Mouse (Mus musculus) skeletal muscle tissue, adult 2 months (tissue): ENCODE measurements at regions not wholly inside any gene's neighbourhood (a gene's known extent, or its start where the extent isn't known, plus 50 kb on each side); places are given as distances from the start of the nearest gene placed in this dataset.

ENCODE experiments used
- DNase-seq: peaks from one replicate; pipeline ENCODE4 v3.0.0-alpha.2; 2012; ENCODE audit warnings: low read depth, low spot score

- no peak for DNase-seq
These were observed 75.9 kb upstream of the Zc3h12a start for GRCm38 (mm10) chr4:125203521-125203920.

DNA sequence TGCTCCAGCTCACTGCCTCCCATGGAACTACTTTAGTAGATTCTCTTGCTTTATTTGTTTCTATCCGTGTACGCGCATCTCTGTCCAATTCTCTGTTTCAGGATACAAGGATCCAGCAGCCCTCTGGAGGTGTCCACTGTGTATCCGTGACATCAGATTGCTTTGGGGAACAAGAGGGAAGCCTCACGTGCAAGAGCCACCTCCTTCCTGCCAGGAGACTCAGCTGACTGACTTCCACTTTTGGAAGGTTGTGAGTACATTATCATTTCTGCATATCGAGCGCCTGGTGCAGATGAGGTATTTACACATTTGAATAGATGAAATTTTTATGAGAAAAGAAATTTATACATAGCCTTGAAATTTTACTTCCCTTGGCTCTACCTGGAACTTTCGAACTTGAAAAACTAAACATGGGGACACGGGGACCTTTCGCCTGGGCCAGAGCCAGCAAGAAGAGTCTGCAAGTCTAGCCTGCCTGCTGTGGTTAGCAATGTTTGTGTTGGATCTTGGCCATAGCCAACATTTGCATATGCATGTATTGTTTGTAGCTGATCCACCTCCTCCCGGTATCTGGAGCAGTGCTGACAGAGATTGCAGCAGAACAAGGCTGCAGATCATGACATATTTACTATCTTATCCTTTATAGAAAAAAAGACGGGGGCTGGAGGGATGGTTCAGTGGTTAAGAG is 74.1 kb upstream of the Zc3h12a start:
- DNase-seq: no peak

DNA sequence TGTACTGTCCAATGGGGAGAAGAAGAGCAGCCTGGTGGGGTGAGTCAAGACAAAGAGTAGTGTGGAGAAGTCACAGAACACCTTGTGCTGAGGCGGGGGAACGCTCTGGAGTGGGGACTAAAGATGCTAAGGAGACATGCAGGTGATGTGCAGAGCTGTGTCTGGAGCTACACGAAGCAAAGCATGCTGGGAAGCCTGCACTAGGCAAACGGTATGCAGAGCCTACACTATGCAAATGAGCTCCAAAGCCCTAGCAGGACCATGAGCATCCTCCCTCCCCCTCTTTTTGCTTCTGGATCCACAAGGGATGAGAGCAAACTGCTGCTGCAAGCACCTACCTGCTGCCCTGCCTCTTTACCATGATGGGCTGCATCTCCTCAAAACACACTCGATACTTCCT is 73.1 kb upstream of the Zc3h12a start:
- no peak for DNase-seq

- DNase-seq: no peak
These were observed 71.6 kb upstream of the Zc3h12a start for GRCm38 (mm10) chr4:125199281-125199680.

DNA sequence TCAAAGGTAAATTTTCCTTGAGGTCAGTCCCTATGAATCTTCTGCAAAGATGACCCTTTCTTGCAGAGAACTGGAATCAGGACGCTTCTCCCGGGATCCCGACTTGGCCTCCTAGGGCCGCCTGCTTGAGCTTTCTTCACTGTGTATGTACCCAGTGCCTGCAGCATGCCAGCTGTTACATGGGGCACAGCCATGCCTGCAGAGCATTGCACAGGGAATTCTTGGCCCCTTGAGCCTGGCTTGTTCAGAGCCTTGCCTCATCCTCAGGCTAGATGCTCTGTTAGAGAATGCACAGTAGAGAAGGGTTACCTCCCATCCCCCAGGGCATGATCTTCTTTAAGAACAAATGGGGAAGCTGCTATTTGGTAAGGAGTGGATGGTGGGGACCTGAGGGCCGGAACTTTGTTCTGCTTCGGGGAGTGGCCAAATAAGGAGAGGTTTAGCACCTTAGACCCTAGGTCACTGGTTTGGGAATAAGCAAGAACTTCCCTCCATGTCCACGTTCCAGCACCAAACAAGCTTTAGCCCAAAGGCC is 68.3 kb upstream of the Zc3h12a start:
- DNase-seq: no peak

DNA sequence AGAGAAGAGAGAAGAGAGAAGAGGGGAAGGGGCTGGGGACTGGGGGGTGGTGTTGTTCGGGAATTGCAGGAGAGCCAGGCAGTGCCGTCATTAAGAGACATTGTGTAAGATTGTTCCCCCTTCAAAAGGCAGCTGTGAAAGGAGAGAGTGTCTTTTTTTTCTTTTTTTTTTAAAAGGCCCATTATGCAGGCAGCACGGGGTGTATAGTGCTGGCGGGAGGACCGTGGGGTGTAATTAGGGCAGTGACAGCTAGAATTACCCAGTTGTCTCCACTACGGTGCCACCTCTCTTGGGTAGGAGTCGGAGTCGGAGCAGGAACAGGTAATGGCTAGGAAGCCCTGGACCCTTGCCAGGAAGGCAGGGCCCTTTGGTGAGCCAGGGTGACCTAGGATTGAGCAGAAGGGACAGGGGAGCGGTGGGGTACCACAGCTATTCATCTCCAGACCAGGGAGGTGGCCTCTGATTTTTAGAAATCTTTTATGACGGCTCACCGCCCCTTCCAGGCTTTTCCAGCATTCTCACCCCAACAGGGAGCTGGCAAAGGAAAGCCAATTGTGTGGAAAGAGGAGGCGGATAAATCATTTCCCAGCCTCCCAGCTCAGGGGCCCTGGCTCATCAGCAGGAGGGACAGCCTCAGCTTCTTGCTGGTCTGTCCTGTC is 67.2 kb upstream of the Zc3h12a start:
- DNase-seq: no peak

- DNase-seq: no peak
These were observed 66.7 kb upstream of the Zc3h12a start for GRCm38 (mm10) chr4:125194298-125194697.

GRCm38 (mm10) chr4:125191680-125192079 is 64.0 kb upstream of the Zc3h12a start:
- no peak for DNase-seq

DNA sequence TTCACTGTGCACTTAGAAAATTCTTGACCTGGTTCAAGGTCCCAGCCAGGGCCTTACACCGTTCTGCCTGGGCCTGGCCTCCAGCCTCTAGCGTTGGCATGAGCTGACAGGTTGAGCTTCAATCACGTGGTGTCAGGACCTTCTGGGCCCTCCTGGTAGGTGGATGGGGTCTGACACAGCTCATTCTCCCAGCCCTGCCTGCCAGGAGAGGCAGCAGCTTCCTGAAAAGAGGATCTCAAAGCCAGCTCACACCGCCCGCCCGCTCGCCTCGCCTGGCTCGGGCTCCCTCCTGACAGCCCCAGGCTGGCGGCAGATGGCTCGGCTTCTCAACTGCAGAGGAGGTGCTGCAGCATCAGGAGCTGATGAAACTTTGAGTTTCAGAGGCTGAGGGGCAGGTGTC is 63.4 kb upstream of the Zc3h12a start:
- no peak for DNase-seq

- no peak for DNase-seq
These were observed 62.3 kb upstream of the Zc3h12a start for GRCm38 (mm10) chr4:125189971-125190370.

- no peak for DNase-seq
These were observed 58.6 kb upstream of the Zc3h12a start for GRCm38 (mm10) chr4:125186246-125186645.

- DNase-seq: no peak
These were observed 57.4 kb upstream of the Zc3h12a start for GRCm38 (mm10) chr4:125185076-125185475.

- DNase-seq: no peak
These were observed 53.3 kb upstream of the Zc3h12a start for GRCm38 (mm10) chr4:125180947-125181346.

GRCm38 (mm10) chr4:125178552-125178951 is 50.9 kb upstream of the Zc3h12a start:
- no peak for DNase-seq

GRCm38 (mm10) chr4:125177666-125178065 is 50.0 kb upstream of the Zc3h12a start:
- DNase-seq: no peak
